Mouse (Mus musculus): ENCODE results near the gene Vat1.
A peak's percentile ranks its signal among the peaks of the same experiment; 100 is the strongest.
"Not testable (repeated sequence)": the region's sequence is repeated elsewhere in the genome, so short reads cannot be mapped to it uniquely, and the experiment has no call there.

The Vat1 gene

GRCm38 (mm10) chr11:101465101-101465868 is 745 bp downstream of the Vat1 start:
- DNase-seq, result peak in 1 of 2 experiments; percentile 16

GRCm38 (mm10) chr11:101464211-101465100 is 1.6 kb downstream of the Vat1 start, which contains the start of gene Rnd2:
Gene Rnd2 (plus strand): TSS chr11:101464999.
- DNase-seq, result no peak

GRCm38 (mm10) chr11:101462583-101463440 is 3.2 kb downstream of the Vat1 start:
- DNase-seq, result no peak

GRCm38 (mm10) chr11:101462141-101462540 is 3.9 kb downstream of the Vat1 start:
- DNase-seq, result no peak

- no peak for DNase-seq
Measured at GRCm38 (mm10) chr11:101460321-101460720, 5.7 kb downstream of the Vat1 start.

GRCm38 (mm10) chr11:101459716-101460115 is 6.3 kb downstream of the Vat1 start:
- DNase-seq, result no peak

GRCm38 (mm10) chr11:101458217-101458616 is 7.8 kb downstream of the Vat1 start:
- no peak for DNase-seq

- no peak for DNase-seq
Measured at GRCm38 (mm10) chr11:101457631-101458030, 8.4 kb downstream of the Vat1 start.

GRCm38 (mm10) chr11:101455627-101456026 is 10.4 kb downstream of the Vat1 start:
- DNase-seq, result no peak

- no peak for DNase-seq
Measured at GRCm38 (mm10) chr11:101454702-101455101, 11.3 kb downstream of the Vat1 start.

GRCm38 (mm10) chr11:101452093-101452774 is 13.8 kb downstream of the Vat1 start:
- DNase-seq, result no peak

- DNase-seq, result no peak
Measured at GRCm38 (mm10) chr11:101451536-101451935, 14.5 kb downstream of the Vat1 start.

GRCm38 (mm10) chr11:101450394-101450793 is 15.6 kb downstream of the Vat1 start:
- DNase-seq, result no peak

- DNase-seq, result not testable (repeated sequence)
Measured at GRCm38 (mm10) chr11:101449596-101449995, 16.4 kb downstream of the Vat1 start.

GRCm38 (mm10) chr11:101448899-101449298 is 17.1 kb downstream of the Vat1 start:
- no peak for DNase-seq

GRCm38 (mm10) chr11:101448274-101448746 is 17.7 kb downstream of the Vat1 start, which contains the start of gene Ifi35:
Gene Ifi35 (plus strand): TSS chr11:101448407.
- DNase-seq, result no peak

GRCm38 (mm10) chr11:101447786-101448185 is 18.2 kb downstream of the Vat1 start:
- no peak for DNase-seq

- not testable (repeated sequence) for DNase-seq
Measured at GRCm38 (mm10) chr11:101446860-101447259, 19.2 kb downstream of the Vat1 start.

GRCm38 (mm10) chr11:101446319-101446718 is 19.7 kb downstream of the Vat1 start:
- DNase-seq, result no peak

- no peak for DNase-seq
Measured at GRCm38 (mm10) chr11:101442760-101443159, 23.3 kb downstream of the Vat1 start.

GRCm38 (mm10) chr11:101442127-101442693 is 23.8 kb downstream of the Vat1 start, which contains the start of gene Rpl27:
Gene Rpl27 (plus strand): TSS chr11:101442298.
- peak; percentile 97 to 98 for DNase-seq
